Mouse (Mus musculus): Measurements from ENCODE around the gene Mta3. TPM values are rescaled to one million over a fixed set of nuclear protein-coding genes. Genes with fewer than 3 reads are reported as not detected.

Mta3 gene
- polyA plus RNA-seq, 1 experiment, result 12.9 TPM

- H3K4me3 ChIP-seq (replicated peaks), result no peak overlapping the region
- TF ChIP-seq GATA1 (IDR thresholded peaks at IDR 0.05; ENCODE audit: low read length) (no peak), TAL1 (IDR thresholded peaks at IDR 0.05; ENCODE audit: low read length) (no peak)
- peaks cover 79% of the 10 kb centered on the region for H3K36me3 ChIP-seq (ENCODE audit: control insufficient read depth)
- no peaks in the 10 kb centered on the region for H3K27me3 ChIP-seq (ENCODE audit: control insufficient read depth)
- peaks cover 31% of the 10 kb centered on the region for H3K4me1 ChIP-seq (ENCODE audit: control insufficient read depth)
- H3K9me3 ChIP-seq (ENCODE audit: control insufficient read depth, low read length), result no peaks in the 10 kb centered on the region
Measured at GRCm38 (mm10) chr17:83782740-83783139, 76.8 kb downstream of the Mta3 start.

DNA sequence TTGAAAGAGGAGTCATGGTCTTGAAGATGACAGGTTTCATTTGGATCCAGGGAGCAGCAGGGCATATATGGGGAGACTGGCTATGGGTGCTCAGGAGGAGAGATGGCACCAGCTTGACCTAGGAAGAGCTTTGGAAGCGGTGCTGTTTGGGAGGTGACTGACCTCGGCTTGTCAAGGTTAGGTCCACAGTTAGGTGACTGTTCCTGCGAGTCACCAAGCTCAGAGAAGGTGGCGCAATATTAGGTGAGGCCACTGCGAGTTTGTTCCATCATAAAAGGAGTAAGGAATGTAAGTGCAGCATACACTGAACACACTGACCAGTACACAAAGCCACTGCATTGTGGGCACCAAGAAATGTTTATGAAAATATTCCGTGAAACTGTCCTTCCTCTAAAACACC is 80.5 kb downstream of the Mta3 start:
- peaks cover under 1% of the 10 kb centered on the region for H3K4me1 ChIP-seq (ENCODE audit: control insufficient read depth)
- peaks cover 88% of the 10 kb centered on the region for H3K36me3 ChIP-seq (ENCODE audit: control insufficient read depth)
- H3K27me3 ChIP-seq (ENCODE audit: control insufficient read depth), result no peaks in the 10 kb centered on the region
- TF ChIP-seq TAL1 (IDR thresholded peaks at IDR 0.05; ENCODE audit: low read length), result no peak
- TF ChIP-seq GATA1 (IDR thresholded peaks at IDR 0.05; ENCODE audit: low read length), result no peak
- H3K4me3 ChIP-seq (replicated peaks), result no peak overlapping the region
- no peaks in the 10 kb centered on the region for H3K9me3 ChIP-seq (ENCODE audit: control insufficient read depth, low read length)

GRCm38 (mm10) chr17:83790158-83790557 is 84.2 kb downstream of the Mta3 start:
- Histone ChIP-seq H3K36me3 (ENCODE audit: control insufficient read depth) (peaks cover 79% of the 10 kb centered on the region), H3K9me3 (ENCODE audit: control insufficient read depth, low read length) (no peaks in the 10 kb centered on the region), H3K27me3 (ENCODE audit: control insufficient read depth) (no peaks in the 10 kb centered on the region), H3K4me3 (replicated peaks) (no peak overlapping the region), H3K4me1 (ENCODE audit: control insufficient read depth) (no peaks in the 10 kb centered on the region)
- TF ChIP-seq TAL1 (IDR thresholded peaks at IDR 0.05; ENCODE audit: low read length), result no peak
- no peak for TF ChIP-seq GATA1 (IDR thresholded peaks at IDR 0.05; ENCODE audit: low read length)

DNA sequence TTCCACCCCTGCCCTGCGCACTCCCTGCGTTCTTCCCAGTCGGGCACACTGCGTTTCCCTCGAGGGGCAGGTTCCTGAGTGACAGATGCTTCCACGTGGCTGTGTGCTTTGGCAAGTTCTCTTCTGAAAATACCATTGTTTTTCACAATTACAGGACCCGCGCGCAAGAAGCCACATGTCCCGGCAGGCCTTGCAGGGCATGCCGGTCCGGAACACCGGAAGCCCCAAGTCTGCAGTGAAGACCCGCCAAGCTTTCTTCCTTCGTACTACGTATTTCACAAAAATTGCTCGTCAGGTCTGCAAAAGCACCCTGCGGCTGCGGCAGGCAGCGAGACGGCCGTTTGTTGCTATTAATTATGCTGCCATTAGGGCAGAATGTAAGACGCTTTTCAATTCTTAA is 86.4 kb downstream of the Mta3 start:
- H3K27me3 ChIP-seq (ENCODE audit: control insufficient read depth), result no peaks in the 10 kb centered on the region

DNA sequence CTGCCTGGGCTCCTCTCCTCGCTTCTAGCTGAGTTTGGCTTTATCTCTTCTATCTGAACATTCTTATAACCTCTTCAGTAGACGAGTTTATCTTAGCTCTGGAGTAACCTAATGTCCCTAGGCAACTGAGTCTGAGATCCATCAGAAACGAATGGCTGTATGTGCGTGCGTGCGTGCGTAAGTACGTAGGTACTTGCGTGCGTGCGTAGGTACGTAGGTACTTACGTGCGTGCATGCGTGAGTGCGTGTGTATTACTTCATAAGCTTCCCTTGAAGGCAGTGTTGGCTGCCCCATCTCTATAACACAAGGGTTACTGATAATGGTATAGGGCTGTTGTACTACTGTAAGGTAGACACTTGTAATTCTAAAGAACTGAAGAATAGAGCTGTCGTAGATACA is 89.2 kb downstream of the Mta3 start:
- Histone ChIP-seq H3K4me1 (ENCODE audit: control insufficient read depth) (peaks cover 1% of the 10 kb centered on the region; the same call in 1 of the 2 replicates), H3K27me3 (ENCODE audit: control insufficient read depth) (no peaks in the 10 kb centered on the region), H3K36me3 (ENCODE audit: control insufficient read depth) (peaks cover 65% of the 10 kb centered on the region), H3K9me3 (ENCODE audit: control insufficient read depth, low read length) (no peaks in the 10 kb centered on the region), H3K4me3 (replicated peaks) (no peak overlapping the region)
- TF ChIP-seq GATA1 (IDR thresholded peaks at IDR 0.05; ENCODE audit: low read length), result no peak
- TF ChIP-seq TAL1 (IDR thresholded peaks at IDR 0.05; ENCODE audit: low read length), result no peak

More for the DNA sequence above, 86.4 kb downstream of the Mta3 start:
- Histone ChIP-seq H3K9me3 (ENCODE audit: control insufficient read depth, low read length) (no peaks in the 10 kb centered on the region), H3K36me3 (ENCODE audit: control insufficient read depth) (peaks cover 71% of the 10 kb centered on the region), H3K4me3 (replicated peaks) (no peak overlapping the region), H3K4me1 (ENCODE audit: control insufficient read depth) (no peaks in the 10 kb centered on the region)
- TF ChIP-seq TAL1 (IDR thresholded peaks at IDR 0.05; ENCODE audit: low read length), result no peak
- TF ChIP-seq GATA1 (IDR thresholded peaks at IDR 0.05; ENCODE audit: low read length), result no peak

GRCm38 (mm10) chr17:83799506-83800050 is 93.6 kb downstream of the Mta3 start:
- no peaks in the 10 kb centered on the region for H3K27me3 ChIP-seq (ENCODE audit: control insufficient read depth)
- H3K9me3 ChIP-seq (ENCODE audit: control insufficient read depth, low read length), result no peaks in the 10 kb centered on the region
- peaks cover 1% of the 10 kb centered on the region; the same call in 1 of the 2 replicates for H3K4me1 ChIP-seq (ENCODE audit: control insufficient read depth)
- peaks cover 66% of the 10 kb centered on the region for H3K36me3 ChIP-seq (ENCODE audit: control insufficient read depth)
- TF ChIP-seq TAL1 (IDR thresholded peaks at IDR 0.05; ENCODE audit: low read length) (no peak), GATA1 (IDR thresholded peaks at IDR 0.05; ENCODE audit: low read length) (no peak)
- H3K4me3 ChIP-seq (replicated peaks), result no peak overlapping the region

DNA sequence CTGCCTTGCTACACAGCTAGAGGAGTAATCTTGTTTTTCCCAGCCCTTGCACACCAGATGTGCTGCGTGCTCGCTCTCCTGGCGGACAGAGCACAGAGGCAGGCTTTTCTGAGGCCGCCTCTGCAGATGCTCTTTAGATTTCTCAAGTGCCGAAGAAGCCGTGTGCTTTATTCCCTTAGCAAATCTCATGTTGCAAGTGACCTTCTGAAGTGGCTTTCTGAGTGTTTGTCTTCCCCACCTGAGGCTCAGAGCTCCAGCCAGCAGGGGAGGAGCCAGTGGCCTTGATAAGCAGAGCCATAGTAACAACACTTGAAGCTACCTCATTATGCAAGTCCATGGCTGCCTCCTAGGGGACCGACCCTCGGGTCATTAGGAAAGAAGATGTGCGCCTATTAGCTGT is 98.0 kb downstream of the Mta3 start:
- Histone ChIP-seq H3K4me1 (ENCODE audit: control insufficient read depth) (peaks cover 27% of the 10 kb centered on the region), H3K27me3 (ENCODE audit: control insufficient read depth) (no peaks in the 10 kb centered on the region), H3K36me3 (ENCODE audit: control insufficient read depth) (peaks cover 79% of the 10 kb centered on the region), H3K9me3 (ENCODE audit: control insufficient read depth, low read length) (no peaks in the 10 kb centered on the region), H3K4me3 (replicated peaks) (no peak overlapping the region)
- no peak for TF ChIP-seq TAL1 (IDR thresholded peaks at IDR 0.05; ENCODE audit: low read length)

DNA sequence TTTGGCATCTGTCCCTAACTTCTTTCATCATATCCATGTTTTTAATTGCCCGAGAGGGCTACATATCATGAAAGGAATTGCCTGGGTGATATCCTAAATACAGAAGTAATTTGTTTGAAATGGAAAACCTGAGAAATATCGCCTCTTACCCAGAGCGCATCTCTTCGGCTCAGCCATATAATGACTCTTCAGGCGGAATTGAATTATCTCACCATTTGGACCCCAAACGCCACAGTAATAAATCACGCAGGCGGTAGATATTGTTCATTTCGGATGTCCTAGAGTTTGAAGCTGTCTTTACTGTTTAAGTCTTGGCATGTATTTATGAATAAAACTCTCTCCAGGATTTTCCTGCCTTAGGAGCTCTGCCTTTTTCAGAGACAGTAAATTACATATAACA is 99.1 kb downstream of the Mta3 start:
- peaks cover 37% of the 10 kb centered on the region for H3K4me1 ChIP-seq (ENCODE audit: control insufficient read depth)
- H3K4me3 ChIP-seq (replicated peaks), result no peak overlapping the region
- H3K27me3 ChIP-seq (ENCODE audit: control insufficient read depth), result no peaks in the 10 kb centered on the region
- TF ChIP-seq TAL1 (IDR thresholded peaks at IDR 0.05; ENCODE audit: low read length), result no peak
- TF ChIP-seq GATA1 (IDR thresholded peaks at IDR 0.05; ENCODE audit: low read length), result no peak
- H3K36me3 ChIP-seq (ENCODE audit: control insufficient read depth), result peaks cover 78% of the 10 kb centered on the region
- H3K9me3 ChIP-seq (ENCODE audit: control insufficient read depth, low read length), result no peaks in the 10 kb centered on the region

GRCm38 (mm10) chr17:83807345-83807744 is 101.4 kb downstream of the Mta3 start:
- TF ChIP-seq GATA1 (IDR thresholded peaks at IDR 0.05; ENCODE audit: low read length), result no peak
- TF ChIP-seq TAL1 (IDR thresholded peaks at IDR 0.05; ENCODE audit: low read length), result no peak
- no peak overlapping the region for H3K4me3 ChIP-seq (replicated peaks)
- peaks cover 58% of the 10 kb centered on the region for H3K4me1 ChIP-seq (ENCODE audit: control insufficient read depth)
- no peaks in the 10 kb centered on the region for H3K27me3 ChIP-seq (ENCODE audit: control insufficient read depth)
- peaks cover 75% of the 10 kb centered on the region for H3K36me3 ChIP-seq (ENCODE audit: control insufficient read depth)
- no peaks in the 10 kb centered on the region for H3K9me3 ChIP-seq (ENCODE audit: control insufficient read depth, low read length)
